Mouse (Mus musculus) heart, postnatal 0 days (tissue): ENCODE results near the gene Prim1.

ENCODE experiments used
- CTCF ChIP-seq: IDR thresholded peaks from 2 replicates; pipeline ENCODE4 v1.5.1; 2016; ENCODE audit warnings: antibody characterized with exemption, control low read depth, low read depth
- EP300 ChIP-seq: IDR thresholded peaks from 2 replicates; pipeline ENCODE4 v1.6.1; 2016; ENCODE audit warnings: antibody characterized with exemption, low read depth

DNA sequence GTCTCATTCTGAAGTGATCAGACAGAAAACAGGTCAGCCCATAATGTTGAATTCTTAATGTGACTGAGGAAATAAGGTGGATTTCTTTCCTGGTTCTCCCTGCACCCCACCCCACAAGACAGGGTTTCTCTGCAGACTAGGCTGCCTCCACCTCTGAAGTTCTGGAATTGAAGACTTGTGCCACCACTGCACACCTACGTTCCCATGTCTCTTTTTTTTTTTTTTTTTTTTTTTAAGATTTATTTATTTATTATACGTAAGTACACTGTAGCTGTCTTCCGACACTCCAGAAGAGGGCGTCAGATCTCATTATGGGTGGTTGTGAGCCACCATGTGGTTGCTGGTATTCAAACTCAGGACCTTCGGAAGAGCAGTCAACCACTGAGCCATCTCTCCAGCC, 51.1 kb downstream of the Prim1 start:
- no peak for TF ChIP-seq CTCF
- no peak for TF ChIP-seq EP300
